Mouse (Mus musculus) adrenal gland, adult (tissue): Measurements from ENCODE around the gene Smox.

Source experiments
- DNase-seq, 2 experiments: peaks; one replicate each; pipeline ENCODE4 v3.0.0; 2022 to 2023; ENCODE audit warnings: low spot score in 1 of 2; ENCODE audit not compliant: inconsistent age in 2 of 2

The Smox gene

DNA sequence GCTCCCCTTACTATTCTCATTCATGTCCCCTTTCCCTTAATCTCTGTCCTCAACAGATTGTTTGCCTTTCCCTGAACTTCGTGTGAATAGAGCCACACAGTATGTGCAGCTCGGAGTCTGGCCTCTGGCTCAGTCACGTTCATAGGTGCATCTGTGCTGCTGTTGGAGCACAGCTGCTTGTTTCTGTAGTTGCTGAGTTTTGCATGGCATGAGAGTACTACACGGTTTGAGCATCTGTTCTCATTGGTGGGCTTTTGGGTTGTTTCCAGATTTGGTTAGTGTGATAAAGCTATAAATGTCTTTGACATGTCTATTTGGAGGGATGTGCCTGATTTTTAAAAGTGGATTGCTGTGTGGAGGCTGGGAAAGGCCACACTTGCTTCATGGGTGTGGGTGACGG lies 19.2 kb downstream of the Smox start:
- DNase-seq = no peak

DNA sequence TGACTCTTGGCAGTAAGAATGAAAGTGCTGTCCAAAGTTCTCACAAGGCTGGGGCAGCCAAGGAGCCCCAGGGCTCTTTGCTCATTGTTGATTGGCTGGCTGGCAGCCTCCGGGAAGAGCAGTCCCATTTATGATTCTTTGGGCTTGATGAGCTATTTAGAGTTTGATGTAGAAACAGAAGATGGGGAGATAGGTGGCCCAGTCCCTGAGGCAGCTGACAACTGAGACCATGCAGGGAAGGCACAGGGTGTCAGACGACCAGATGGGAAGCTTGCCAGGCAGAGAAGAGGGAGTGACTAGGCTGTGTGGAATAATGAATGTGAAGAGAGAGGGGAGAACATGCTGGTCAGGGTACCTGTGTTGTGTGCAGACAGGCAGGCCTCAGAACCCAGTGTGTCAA lies 22.2 kb downstream of the Smox start:
- DNase-seq = no peak

DNA sequence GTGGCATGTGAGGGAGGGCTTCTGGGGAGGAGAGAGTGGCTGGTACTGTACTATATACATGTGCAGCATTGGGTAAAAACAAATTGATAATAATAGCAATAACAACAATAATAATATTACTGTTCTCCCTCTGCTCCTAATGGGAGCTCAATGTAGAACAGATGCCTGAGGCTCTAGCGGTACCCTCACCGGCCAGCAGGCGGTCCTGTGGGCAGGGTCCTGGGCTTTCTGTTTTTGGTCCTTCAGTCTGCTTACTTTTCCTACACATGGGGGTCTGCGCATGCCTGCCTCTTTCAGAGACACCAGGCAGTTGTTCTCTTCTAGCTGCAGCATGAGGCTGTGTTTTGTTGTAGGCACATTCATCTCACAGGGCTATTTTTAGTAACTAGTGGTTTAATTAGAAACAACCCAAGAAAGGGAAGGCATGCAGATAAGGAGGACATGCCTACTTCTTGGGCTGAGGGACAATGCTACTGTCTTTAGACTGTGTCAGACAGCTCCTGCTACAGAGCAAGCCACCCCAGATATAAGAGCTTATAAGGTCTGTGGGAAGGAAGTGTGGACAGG lies 22.8 kb downstream of the Smox start:
- no peak for DNase-seq

DNA sequence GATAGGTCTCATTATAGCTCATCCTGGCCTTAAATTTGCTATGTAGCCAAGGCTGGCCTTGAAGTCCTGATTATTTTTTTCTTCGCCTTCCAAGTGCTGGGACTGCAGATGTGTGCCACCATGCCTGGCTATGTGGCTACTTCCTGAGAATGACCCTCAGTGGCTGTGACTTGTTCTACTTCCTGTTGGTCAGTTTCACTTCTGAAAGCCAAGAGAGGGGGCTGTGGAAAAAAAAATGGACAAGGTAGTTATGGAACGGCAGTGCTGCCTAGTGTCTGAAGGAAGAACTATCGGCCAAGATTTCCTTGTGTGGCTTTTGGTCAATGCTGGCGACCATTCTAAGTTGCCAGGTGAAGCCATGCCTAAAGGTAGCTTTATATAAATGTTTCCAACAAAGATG lies 26.3 kb downstream of the Smox start:
- DNase-seq = no peak

DNA sequence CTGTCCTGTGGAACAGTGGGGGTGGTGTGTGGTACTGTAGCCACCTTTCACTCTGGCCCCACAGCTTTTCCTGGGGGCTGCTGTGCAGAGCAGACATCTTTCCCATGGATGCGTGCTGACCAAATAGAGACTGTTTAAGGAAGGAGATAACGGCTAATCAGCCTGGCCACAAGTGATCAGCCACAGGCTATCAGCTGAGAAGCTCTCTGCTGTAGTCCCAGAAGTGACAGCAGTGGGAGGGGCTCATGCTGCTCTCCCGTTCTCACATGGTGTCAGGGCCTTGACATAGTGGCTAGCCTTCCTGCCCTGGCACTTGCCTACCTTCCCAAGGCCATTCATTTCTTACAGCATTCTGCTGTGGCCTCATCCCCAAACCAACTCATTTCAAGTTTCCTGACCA lies 27.5 kb downstream of the Smox start:
- no peak for DNase-seq

DNA sequence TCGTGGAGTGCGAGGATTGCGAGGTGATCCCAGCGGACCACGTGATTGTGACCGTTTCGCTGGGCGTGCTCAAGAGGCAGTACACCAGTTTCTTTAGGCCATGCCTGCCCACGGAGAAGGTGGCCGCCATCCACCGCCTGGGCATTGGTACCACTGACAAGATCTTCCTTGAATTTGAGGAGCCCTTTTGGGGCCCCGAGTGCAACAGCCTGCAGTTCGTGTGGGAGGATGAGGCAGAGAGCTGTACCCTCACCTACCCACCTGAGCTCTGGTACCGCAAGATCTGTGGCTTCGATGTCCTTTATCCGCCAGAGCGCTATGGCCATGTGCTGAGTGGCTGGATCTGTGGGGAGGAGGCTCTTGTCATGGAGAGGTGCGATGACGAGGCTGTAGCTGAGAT lies 29.4 kb downstream of the Smox start:
- DNase-seq = no peak

DNA sequence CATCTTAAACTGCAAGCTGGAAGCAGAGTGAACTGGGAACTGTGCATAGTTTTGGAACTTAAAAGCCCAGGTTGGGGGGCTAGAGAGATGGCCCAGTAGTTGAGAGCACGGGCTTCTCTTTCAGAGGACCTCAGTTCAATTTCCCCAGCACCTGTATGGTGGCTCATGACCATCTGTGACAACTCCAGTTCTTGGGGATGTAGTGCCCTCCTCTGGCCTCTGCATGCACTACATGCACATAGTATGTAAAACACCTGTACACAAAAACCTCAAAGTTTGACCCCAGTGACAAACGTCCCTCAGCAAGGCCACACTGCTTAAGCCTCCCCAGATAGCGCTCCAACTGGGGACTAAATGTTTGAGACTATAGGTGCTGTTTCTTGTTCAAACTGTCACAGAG lies 35.8 kb downstream of the Smox start:
- peak; percentile 31 to 73 for DNase-seq

DNA sequence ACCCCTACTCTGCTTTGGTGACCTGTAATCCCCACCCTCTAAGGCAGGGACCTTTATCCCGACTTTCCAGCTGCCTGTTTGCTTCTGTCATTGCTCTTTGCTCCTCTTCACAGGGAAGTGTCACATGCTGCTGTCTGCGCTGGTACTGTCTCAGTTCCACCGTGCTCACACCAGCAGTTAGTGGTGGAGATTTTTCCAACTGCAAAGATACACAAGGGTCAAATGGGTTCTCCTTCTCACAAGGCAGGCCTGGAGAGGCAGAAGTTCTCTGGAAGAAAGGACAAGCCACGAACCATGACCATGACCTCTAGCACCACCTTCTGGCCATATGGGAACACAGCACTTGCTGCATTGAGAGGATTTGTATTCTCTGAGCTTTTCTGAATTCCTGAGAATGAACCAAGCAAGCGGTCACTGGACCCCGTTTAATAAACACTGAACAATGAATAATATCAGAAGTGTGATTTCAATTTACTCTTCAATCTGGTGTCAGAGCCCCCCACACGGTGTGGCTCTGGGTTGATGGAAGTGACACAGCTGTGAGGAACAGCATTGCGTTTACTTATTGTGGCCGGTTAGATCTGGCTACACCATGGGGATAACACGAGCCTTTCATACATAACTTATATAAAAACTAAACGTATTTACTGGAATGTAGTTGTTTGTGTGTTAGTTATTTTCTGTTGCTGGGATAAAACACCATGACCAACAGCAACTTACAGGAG lies 38.8 kb downstream of the Smox start:
- DNase-seq = peak; percentile 56 to 85

DNA sequence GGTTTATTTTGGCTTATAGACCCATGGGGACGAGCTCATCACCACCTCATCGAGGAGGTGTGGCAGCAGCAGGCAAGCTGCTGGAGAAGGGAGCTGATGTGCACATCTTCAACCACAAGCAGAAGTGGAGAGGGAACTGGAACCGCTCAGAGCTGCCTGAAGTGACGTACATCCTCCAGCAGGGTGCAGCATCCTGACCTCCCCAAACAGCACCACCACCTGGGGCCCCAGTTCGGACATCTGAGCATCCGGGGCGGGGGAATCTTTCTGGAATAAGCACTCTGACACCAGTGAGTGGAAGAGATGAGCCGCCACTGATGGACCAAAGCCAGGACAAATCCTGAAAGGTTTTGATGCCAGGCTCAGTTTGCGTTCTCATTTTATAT lies 39.3 kb downstream of the Smox start:
- peak; percentile 57 to 85 for DNase-seq

DNA sequence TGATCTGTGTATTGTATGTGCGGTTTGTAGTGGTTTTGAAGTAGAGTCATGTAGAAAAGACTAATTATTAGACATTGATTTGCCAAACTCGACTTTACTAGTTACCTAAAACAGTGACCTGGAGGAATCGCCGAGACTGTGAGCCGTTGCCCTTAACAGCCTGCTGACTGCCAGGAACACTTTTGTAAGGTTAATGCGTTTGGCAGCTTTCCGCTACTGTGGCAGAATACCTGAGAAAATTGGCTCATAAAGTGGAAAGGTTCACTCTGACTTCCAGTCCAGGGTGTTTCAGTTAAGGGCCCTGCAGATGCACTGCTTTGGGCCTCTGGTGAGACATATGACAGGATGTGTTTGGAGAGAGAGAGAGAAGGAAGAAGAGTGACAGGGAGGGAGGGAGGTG lies 40.0 kb downstream of the Smox start:
- DNase-seq = no peak

DNA sequence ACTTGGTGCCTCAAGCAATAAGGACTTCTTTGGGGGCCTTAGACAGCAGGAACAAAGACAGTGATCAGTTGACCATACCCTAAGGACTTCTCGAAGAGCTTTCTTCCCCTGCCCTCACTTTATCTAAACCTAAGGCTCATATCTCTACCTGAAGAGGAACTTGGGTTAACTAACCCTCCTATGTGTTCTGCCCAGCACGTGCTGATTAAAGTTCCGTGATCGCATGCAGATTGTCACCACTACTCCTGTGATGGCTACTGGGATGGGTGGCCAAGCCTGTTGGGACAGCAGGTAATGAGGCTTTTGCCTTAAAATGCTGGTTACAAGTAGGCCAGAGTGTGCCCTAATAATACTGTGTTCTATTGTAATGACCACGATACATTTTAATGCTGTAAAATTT lies 43.9 kb downstream of the Smox start:
- DNase-seq = no peak

DNA sequence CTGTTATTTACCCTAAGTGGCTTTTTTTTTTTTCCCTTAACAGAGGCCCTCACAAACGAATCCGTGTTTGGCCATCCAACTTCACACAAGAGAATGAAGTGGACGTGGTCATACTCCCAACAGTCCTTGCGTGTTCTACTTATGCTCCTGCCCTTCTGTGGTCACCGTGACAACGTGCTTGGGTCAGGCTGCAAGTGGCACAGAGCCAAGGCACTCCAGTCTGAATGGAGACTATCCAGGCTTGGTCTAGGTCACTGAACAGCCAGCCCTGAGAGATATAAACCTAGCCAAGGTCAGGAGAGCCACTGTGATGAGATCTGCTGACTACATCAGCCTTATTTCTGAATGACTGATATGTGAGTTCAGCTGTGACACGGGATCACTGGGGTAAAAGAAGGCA lies 47.0 kb downstream of the Smox start:
- peak; percentile 91 to 94 for DNase-seq

DNA sequence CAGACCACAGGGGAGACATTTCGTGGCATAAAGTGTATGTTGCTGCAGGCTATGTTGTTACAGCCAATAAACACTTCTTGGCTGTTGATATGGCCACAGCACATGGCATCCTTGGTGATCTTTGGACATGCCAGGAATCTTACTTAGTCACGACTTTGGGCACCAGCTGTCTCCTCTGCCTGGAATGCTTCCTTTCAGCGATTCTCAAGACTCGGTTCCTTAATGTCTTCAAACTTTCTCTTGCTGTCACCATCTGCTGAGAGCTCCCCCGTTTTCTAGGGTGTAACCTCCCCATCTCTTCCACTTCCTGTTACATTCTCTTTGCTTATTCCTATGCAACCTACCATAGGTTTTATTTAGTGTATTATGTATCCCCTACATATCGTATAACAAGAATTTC lies 48.5 kb downstream of the Smox start:
- DNase-seq = no peak

DNA sequence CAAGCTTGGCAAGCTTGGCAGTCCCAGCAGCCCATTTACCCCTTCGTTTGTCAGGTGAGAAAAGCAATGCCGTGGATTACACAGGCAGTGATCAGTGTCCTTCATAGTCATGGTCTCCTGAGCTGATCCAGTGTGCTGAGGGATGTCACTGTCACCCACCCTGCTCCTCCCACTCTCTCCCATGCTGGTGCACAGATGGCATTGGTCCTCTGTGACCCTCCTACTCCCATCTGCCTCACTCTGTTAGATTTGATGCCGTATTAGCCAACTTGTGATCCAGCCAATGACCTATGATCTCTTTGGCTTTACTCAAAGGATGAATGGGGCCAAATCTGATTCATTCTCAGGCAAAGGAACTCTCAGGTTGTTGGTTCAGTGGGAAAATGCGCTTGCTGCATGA lies 50.4 kb downstream of the Smox start:
- peak in 1 of 2 experiments; percentile 61 for DNase-seq

DNA sequence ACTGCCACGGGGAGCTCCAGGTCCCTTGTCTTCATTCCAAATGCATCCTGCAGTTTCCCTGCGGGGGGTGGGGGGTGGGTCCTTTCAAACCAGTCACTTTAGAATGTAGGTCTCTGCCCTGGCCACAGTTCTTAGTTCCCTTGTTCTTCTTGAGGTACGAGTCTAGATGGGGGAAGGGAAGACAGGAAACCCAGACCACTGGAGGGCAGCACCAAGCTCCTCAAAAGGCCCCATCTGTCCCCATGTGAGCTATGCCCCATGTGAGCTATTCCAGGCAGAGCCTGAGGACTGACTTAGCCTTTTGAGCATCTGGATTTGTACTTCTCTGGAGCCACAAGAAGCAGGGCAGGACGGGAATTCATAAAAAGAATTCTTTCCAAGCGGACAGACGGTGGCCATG lies 51.2 kb downstream of the Smox start:
- DNase-seq = no peak

DNA sequence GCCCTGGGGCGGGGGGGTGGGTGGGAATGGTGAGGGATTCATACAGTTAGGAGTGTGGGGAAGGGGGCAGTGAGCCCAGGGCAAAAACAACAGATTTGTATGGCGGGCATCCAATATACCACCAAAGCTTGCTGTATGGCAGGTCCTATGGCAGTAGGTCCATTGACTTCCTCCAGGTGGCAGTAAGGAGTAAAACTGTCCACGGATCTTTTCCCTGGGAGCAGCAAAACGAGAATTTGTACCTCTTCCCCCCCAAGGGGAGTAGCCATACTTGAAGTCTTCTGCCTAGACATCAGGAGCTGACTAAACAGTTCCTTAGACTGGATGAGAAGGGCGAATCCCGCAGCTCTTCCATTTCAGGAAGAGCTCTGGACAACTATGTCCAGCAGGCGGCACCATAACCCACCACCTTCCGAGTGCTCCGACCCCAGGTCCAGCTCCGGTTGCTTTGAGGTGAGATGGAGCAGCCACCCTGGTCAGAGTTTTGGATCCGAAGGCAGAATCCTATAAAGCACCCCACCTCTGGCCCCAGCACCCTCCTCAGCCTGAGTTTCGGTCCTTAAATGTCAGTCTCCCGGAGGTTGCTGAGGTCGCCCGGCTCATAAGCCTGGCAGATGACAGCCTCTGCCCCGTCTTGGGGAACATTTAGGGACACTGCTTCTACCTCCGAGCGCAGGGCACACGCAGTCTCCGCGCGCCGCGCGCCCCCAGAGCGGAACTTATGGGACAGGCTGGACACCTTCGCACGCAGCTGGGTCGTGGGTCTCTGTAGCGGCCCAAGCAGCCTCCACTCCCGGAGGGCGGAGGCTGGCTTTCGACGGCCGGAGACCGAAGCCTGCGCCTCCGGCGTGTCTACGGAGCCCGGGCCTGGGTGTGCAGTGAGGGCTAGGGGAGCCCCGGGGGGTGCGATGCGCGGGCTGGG lies 54.4 kb downstream of the Smox start:
- peak; percentile 77 to 91 for DNase-seq

DNA sequence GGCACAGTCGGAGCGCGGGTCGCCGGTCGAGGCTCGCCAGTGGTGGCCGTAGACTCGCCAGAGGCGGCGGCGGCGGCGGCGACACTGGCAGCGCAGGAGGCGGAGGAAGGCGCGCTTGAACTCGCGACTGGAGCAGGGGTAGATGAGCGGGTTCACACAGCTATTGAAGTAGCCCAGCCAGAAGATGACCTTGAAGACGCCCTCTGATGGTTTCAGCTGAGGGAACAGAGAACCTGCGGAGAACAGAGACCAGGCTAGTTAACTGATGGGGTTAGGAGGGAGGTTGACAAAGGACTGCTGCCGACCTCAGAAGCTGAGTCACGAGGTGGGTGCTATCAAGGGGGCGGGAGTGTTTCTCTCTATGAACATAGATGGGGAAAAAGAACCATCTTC lies 55.0 kb downstream of the Smox start:
- DNase-seq = peak; percentile 45 to 59

DNA sequence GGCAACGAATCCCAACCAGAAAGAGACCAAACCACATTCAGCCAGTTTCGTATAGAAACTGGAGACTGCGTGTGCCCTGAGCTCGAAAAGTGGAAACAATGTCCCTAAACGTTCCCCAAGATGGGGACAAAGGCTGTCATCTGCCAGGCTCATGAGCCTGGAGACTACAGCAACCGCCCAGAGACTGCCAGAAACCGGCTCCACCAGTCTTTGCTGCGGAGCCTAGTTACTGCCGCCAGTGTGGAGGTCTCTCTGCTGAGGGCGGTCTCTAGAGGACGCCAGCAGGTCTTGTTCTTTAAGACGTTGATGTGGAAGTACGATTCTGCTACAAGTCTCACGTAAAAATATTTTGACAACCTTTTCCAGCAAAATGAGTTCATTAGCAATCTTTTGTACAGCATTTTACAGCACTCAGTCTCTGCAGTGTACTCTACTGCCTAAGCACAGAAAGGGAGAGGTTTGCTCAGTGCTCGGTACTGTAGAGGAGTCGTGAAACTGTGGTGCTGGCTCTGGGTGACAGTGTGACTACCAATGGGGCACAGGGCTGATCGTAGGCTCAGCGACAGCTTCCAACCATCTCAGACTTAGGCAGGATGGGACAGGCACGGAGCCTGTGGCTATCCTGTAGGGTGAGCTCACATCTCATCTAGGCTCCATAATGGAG lies 55.6 kb downstream of the Smox start:
- peak in 1 of 2 experiments; percentile 49 for DNase-seq

DNA sequence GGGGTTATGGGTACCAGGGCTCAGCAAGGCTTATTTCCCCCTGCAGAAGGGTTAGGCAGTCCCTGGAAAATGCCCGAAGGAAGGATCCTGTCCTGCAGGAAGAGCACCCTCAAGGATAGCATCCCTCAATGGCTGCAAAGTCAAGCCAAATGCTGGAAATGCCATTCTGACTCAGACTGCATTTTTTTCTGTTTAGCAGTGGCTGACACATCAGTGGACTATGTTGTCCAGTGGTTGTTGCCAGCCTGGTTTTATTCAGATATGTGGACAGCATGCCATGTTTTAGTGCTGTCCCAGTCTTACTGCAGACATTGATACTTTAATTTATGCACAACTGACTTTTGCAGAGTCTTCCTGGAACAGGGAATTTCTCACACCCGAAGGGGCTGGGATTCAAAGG lies 57.0 kb downstream of the Smox start:
- DNase-seq = peak; percentile 69 to 85

DNA sequence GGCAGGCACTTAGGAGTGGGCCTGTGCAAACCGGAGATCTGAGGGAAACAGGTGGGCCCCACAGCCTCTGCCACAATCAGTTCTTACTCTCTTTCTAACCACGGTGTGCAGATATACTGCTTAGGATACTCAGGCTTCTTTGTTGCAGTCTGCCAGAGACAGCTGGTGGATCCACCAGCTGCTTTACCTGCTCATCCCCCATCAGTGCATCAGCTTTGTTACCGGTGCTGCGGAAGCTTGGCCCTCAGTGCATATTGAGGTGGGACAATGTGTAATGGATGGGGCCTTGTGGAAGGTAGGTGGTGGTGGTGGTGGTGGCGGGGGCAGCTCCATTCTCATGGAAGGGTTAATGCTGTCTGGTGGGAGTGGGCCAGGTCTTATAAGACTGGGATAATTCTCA lies 57.8 kb downstream of the Smox start:
- no peak for DNase-seq

DNA sequence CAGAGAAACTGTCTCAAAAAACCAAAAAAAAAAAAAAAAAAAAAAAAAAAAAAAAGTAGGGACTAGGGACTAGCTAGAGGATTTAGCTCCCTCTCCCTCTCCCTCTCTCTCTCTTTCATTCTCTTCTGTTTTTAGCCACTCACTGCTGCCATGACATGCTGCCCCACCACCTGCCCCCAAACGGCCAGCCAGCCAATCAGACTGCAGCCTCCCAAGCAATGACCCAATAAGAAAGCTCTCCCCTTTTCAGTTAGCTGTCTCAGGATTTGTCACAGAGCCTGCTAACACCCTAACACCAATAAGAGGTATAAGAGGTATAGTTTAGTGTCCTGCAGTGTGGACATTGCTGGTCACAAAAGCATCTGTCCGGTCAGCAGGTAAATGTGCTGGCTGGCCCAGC lies 59.2 kb downstream of the Smox start:
- peak in 1 of 2 experiments; percentile 31 for DNase-seq

DNA sequence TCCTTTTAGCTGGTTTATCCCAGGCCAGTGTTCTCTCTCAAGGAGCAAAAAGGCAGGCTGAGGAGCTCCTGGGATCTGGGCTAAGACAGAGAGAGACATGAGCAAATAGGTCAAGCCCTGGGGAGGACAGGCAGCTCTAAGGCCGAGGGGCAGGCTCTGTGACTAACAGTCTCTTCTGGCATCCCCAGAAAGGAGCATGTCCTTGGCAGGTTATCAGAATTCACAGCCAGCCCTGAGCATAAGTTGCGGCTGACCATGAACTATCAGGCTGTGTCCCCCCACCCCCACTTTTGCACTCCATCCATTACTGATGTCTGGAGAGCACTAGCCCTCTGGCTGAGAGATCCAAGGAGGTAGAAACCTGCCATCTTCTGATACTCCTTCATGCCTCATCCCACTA lies 59.6 kb downstream of the Smox start:
- DNase-seq = peak; percentile 93 to 97
